Mouse (Mus musculus) stomach, postnatal 0 days (tissue): ENCODE data around the gene Dhrs7c. TPM values are rescaled to one million over a fixed set of nuclear protein-coding genes. Genes with fewer than 3 reads are reported as not detected.

Experiments
- ATAC-seq: fragments of 200-750 bp; cut with Nextera tagmentation; 2 replicates; pipeline ENCODE4 v1.8.0; 2017; ENCODE audit not compliant: low FRiP score, low TSS enrichment
- DNase-seq: peaks from one replicate; pipeline ENCODE4 v3.0.0-alpha.2; 2016; ENCODE audit warnings: low spot score
- H3K27ac ChIP-seq: fragments of 300-500 bp; sonication (generic); replicated peaks from 2 replicates; pipeline ENCODE4 v1.5.1; 2014; ENCODE audit warnings: mild to moderate bottlenecking, control low read depth
- H3K27me3 ChIP-seq: fragments of 300-500 bp; sonication (generic); 2 replicates; pipeline ENCODE4 v1.6.1; 2014; ENCODE audit warnings: low read length; ENCODE audit not compliant: control insufficient read depth, insufficient read depth
- H3K36me3 ChIP-seq: fragments of 300-500 bp; sonication (generic); 2 replicates; pipeline ENCODE4 v1.6.1; 2014; ENCODE audit warnings: low read length, mixed read lengths; ENCODE audit not compliant: control insufficient read depth, insufficient read depth
- H3K4me1 ChIP-seq: fragments of 300-500 bp; sonication (generic); replicated peaks from 2 replicates; pipeline ENCODE4 v1.6.1; 2014; ENCODE audit warnings: antibody characterized with exemption; ENCODE audit not compliant: control insufficient read depth, insufficient read depth
- H3K4me2 ChIP-seq: fragments of 300-500 bp; sonication (generic); replicated peaks from 2 replicates; pipeline ENCODE4 v1.6.1; 2014; ENCODE audit warnings: low read depth, mild to moderate bottlenecking, control low read depth, moderate library complexity
- H3K4me3 ChIP-seq: fragments of 300-500 bp; sonication (generic); 2 replicates; pipeline ENCODE4 v1.5.1; 2014; ENCODE audit warnings: low read depth, low read length, control low read depth
- H3K9ac ChIP-seq: fragments of 300-500 bp; sonication (generic); 2 replicates; pipeline ENCODE4 v1.6.1; 2014; ENCODE audit warnings: mild to moderate bottlenecking, low read length, control low read depth, mixed read lengths
- H3K9me3 ChIP-seq: fragments of 300-500 bp; sonication (generic); 2 replicates; pipeline ENCODE4 v1.6.1; 2016; ENCODE audit warnings: low read length; ENCODE audit not compliant: control insufficient read depth
- CTCF ChIP-seq: IDR thresholded peaks from 2 replicates; pipeline ENCODE4 v1.5.1; 2016; ENCODE audit warnings: antibody characterized with exemption, low read depth, mild to moderate bottlenecking, moderate library complexity
- EP300 ChIP-seq: optimal IDR thresholded peaks from 2 replicates; pipeline ENCODE3; 2016; ENCODE audit warnings: antibody characterized with exemption
- WGBS: fragments of 180-500 bp; shearing (Covaris S2); extraction: QIAGEN DNeasy Blood & Tissue Kit; methylation state at CpG from one replicate; pipeline ENCODE4 v1.1.7; 2014; 5-methylcytosine and 5-hydroxymethylcytosine counted together
- polyA plus RNA-seq: library from polyadenylated mRNA; unstranded; fragments of >200 nt; fragmentation: Nextera tagmentation; extraction: Ambion mirVana; gene quantifications from 2 replicates; pipeline ENCODE4 v1.2.1, GENCODE M21; 2015

The Dhrs7c gene
- polyA plus RNA-seq, 1 experiment from 2014 or later: not detected

GRCm38 (mm10) chr11:67774379-67774778 lies 23.6 kb upstream of the Dhrs7c start, which contains the start of gene Gsg1l2:
Gene Gsg1l2 (plus strand): TSS chr11:67774608.
- WGBS: 80% methylated on average over 12 of the region's 12 CpGs
- H3K9me3 ChIP-seq: no peaks in the 10 kb centered on the region
- no peak for ATAC-seq

GRCm38 (mm10) chr11:67790182-67790581 lies 7.8 kb upstream of the Dhrs7c start:
- ATAC-seq (no peak), DNase-seq (no peak)
- Histone ChIP-seq H3K27ac (no peak overlapping the region), H3K4me3 (no peak overlapping the region), H3K36me3 (no peaks in the 10 kb centered on the region), H3K4me1 (no peaks in the 10 kb centered on the region), H3K9ac (no peak overlapping the region), H3K27me3 (no peaks in the 10 kb centered on the region), H3K9me3 (no peaks in the 10 kb centered on the region), H3K4me2 (no peak overlapping the region)
- 68% methylated on average over 11 of the region's 11 CpGs for WGBS
- TF ChIP-seq EP300 (no peak), CTCF (no peak)

More at GRCm38 (mm10) chr11:67774379-67774778, 23.6 kb upstream of the Dhrs7c start, which contains the start of gene Gsg1l2:
- H3K4me3 ChIP-seq: no peak within 1 kb of the TSS
- DNase-seq: no peak
- H3K36me3 ChIP-seq: no peaks in the 10 kb centered on the region
- TF ChIP-seq CTCF: no peak
- no peak for TF ChIP-seq EP300
- no peaks in the 10 kb centered on the region for H3K27me3 ChIP-seq
- H3K9ac ChIP-seq: no peak within 1 kb of the TSS
- no peak within 1 kb of the TSS for H3K4me2 ChIP-seq
- H3K27ac ChIP-seq: no peak within 1 kb of the TSS
- H3K4me1 ChIP-seq: no peaks in the 10 kb centered on the region

- no peak overlapping the region for H3K4me2 ChIP-seq
- no peak for DNase-seq
- no peak overlapping the region for H3K27ac ChIP-seq
- no peak overlapping the region for H3K9ac ChIP-seq
- H3K4me1 ChIP-seq: no peaks in the 10 kb centered on the region
- H3K4me3 ChIP-seq: no peak overlapping the region
- H3K9me3 ChIP-seq: no peaks in the 10 kb centered on the region
- no peaks in the 10 kb centered on the region for H3K27me3 ChIP-seq
- no peaks in the 10 kb centered on the region for H3K36me3 ChIP-seq
- no peak for ATAC-seq
- TF ChIP-seq CTCF (no peak), EP300 (no peak)
Measured at GRCm38 (mm10) chr11:67800130-67800723, 2.2 kb downstream of the Dhrs7c start.

- no peaks in the 10 kb centered on the region for H3K27me3 ChIP-seq
- no peak for ATAC-seq
- no peaks in the 10 kb centered on the region for H3K36me3 ChIP-seq
- no peaks in the 10 kb centered on the region for H3K4me1 ChIP-seq
- no peak overlapping the region for H3K4me2 ChIP-seq
- no peaks in the 10 kb centered on the region for H3K9me3 ChIP-seq
- no peak overlapping the region for H3K27ac ChIP-seq
- no peak for DNase-seq
- H3K9ac ChIP-seq: no peak overlapping the region
- H3K4me3 ChIP-seq: no peak overlapping the region
- TF ChIP-seq EP300: no peak
- no peak for TF ChIP-seq CTCF
- WGBS: 53% methylated on average over 8 of the region's 8 CpGs
Measured at GRCm38 (mm10) chr11:67801169-67801568, 3.2 kb downstream of the Dhrs7c start.

GRCm38 (mm10) chr11:67805538-67805937 lies 7.6 kb downstream of the Dhrs7c start:
- Histone ChIP-seq H3K4me1 (no peaks in the 10 kb centered on the region), H3K4me2 (no peak overlapping the region), H3K27ac (no peak overlapping the region), H3K4me3 (no peak overlapping the region), H3K9ac (no peak overlapping the region), H3K9me3 (no peaks in the 10 kb centered on the region), H3K36me3 (no peaks in the 10 kb centered on the region), H3K27me3 (no peaks in the 10 kb centered on the region)
- 96% methylated on average over 1 of the region's 1 CpGs for WGBS
- peak; percentile 39 for TF ChIP-seq CTCF
- TF ChIP-seq EP300: no peak
- DNase-seq (no peak), ATAC-seq (no peak)

GRCm38 (mm10) chr11:67806832-67807597 lies 9.0 kb downstream of the Dhrs7c start:
- Histone ChIP-seq H3K36me3 (no peaks in the 10 kb centered on the region), H3K4me2 (no peak overlapping the region), H3K9me3 (no peaks in the 10 kb centered on the region), H3K9ac (no peak overlapping the region), H3K4me3 (no peak overlapping the region), H3K4me1 (no peaks in the 10 kb centered on the region), H3K27ac (no peak overlapping the region), H3K27me3 (no peaks in the 10 kb centered on the region)
- TF ChIP-seq EP300 (no peak), CTCF (no peak)
- DNase-seq: no peak
- no peak for ATAC-seq
- WGBS: 71% methylated on average over 11 of the region's 11 CpGs
